Mouse (Mus musculus): Measurements from ENCODE around the gene Igf2bp1. TPM values are rescaled to one million over a fixed set of nuclear protein-coding genes. Genes with fewer than 3 reads are reported as not detected.

Gene Igf2bp1
- total and polyA plus RNA-seq, 2 experiments from 2014 or later, result 3.4 to 4.5 TPM

- WGBS, result 17% methylated on average over 12 of the region's 12 CpGs
- H3K36me3 ChIP-seq (replicated peaks; ENCODE audit: control insufficient read depth, insufficient read depth, low read length), result no peaks in the 10 kb centered on the region
- peak overlapping the region; percentile 78; the same call in 1 of the 2 replicates for H3K4me3 ChIP-seq (ENCODE audit: low read depth, low read length)
- H3K9ac ChIP-seq (replicated peaks; ENCODE audit: low read depth, low read length), result no peak overlapping the region
- no peak overlapping the region for H3K27ac ChIP-seq (ENCODE audit: low read depth)
- H3K4me1 ChIP-seq (ENCODE audit: control insufficient read depth, insufficient read depth), result peaks cover 24% of the 10 kb centered on the region
- DNase-seq (ENCODE audit: low spot score) (no peak), ATAC-seq (ENCODE audit: insufficient read depth, low read depth) (no peak)
- no peaks in the 10 kb centered on the region for H3K9me3 ChIP-seq (replicated peaks; ENCODE audit: control insufficient read depth, low read length)
- peak overlapping the region; percentile 94 for H3K4me2 ChIP-seq (ENCODE audit: low read depth, low read length)
- peaks cover 22% of the 10 kb centered on the region for H3K27me3 ChIP-seq (ENCODE audit: control insufficient read depth, insufficient read depth, low read length)
- TF ChIP-seq EP300 (IDR thresholded peaks at IDR 0.05; ENCODE audit: low read depth) (no peak), CTCF (IDR thresholded peaks at IDR 0.05; ENCODE audit: low read depth) (no peak)
Measured at GRCm38 (mm10) chr11:96003100-96003900, 2.4 kb downstream of the Igf2bp1 start.

- TF ChIP-seq CTCF (IDR thresholded peaks at IDR 0.05; ENCODE audit: low read depth), result no peak
- TF ChIP-seq EP300 (IDR thresholded peaks at IDR 0.05; ENCODE audit: low read depth), result no peak
- H3K4me2 ChIP-seq (ENCODE audit: low read depth, low read length), result no peak overlapping the region
- H3K9ac ChIP-seq (replicated peaks; ENCODE audit: low read depth, low read length), result no peak overlapping the region
- no peak for DNase-seq (ENCODE audit: low spot score)
- 95% methylated on average over 8 of the region's 8 CpGs for WGBS
- H3K9me3 ChIP-seq (replicated peaks; ENCODE audit: control insufficient read depth, low read length), result 0 out of 2 replicates have a peak, but pooled peaks cover 4% of the 10 kb centered on the region
- H3K27me3 ChIP-seq (ENCODE audit: control insufficient read depth, insufficient read depth, low read length), result no peaks in the 10 kb centered on the region
- ATAC-seq (ENCODE audit: insufficient read depth, low read depth), result no peak
- H3K27ac ChIP-seq (ENCODE audit: low read depth), result no peak overlapping the region
- H3K4me3 ChIP-seq (ENCODE audit: low read depth, low read length), result no peak overlapping the region
- no peaks in the 10 kb centered on the region for H3K36me3 ChIP-seq (replicated peaks; ENCODE audit: control insufficient read depth, insufficient read depth, low read length)
- peaks cover 16% of the 10 kb centered on the region; the same call in 1 of the 2 replicates for H3K4me1 ChIP-seq (ENCODE audit: control insufficient read depth, insufficient read depth)
Measured at GRCm38 (mm10) chr11:95994151-95994550, 11.6 kb downstream of the Igf2bp1 start.

GRCm38 (mm10) chr11:95990886-95991708, 14.6 kb downstream of the Igf2bp1 start:
- Histone ChIP-seq H3K9me3 (replicated peaks; ENCODE audit: control insufficient read depth, low read length) (0 out of 2 replicates have a peak, but pooled peaks cover 4% of the 10 kb centered on the region), H3K27ac (ENCODE audit: low read depth) (peak overlapping the region; percentile 85), H3K4me1 (ENCODE audit: control insufficient read depth, insufficient read depth) (peaks cover 25% of the 10 kb centered on the region; the same call in 1 of the 2 replicates), H3K36me3 (replicated peaks; ENCODE audit: control insufficient read depth, insufficient read depth, low read length) (no peaks in the 10 kb centered on the region), H3K4me2 (ENCODE audit: low read depth, low read length) (peak overlapping the region; percentile 94), H3K9ac (replicated peaks; ENCODE audit: low read depth, low read length) (peak overlapping the region; percentile 80), H3K27me3 (ENCODE audit: control insufficient read depth, insufficient read depth, low read length) (no peaks in the 10 kb centered on the region), H3K4me3 (ENCODE audit: low read depth, low read length) (peak overlapping the region; percentile 63)
- WGBS, result 12% methylated on average over 36 of the region's 49 CpGs
- TF ChIP-seq CTCF (IDR thresholded peaks at IDR 0.05; ENCODE audit: low read depth), result no peak
- TF ChIP-seq EP300 (IDR thresholded peaks at IDR 0.05; ENCODE audit: low read depth), result no peak
- no peak for DNase-seq (ENCODE audit: low spot score)
- peak; percentile 65 for ATAC-seq (ENCODE audit: insufficient read depth, low read depth)

GRCm38 (mm10) chr11:95990431-95990830, 15.3 kb downstream of the Igf2bp1 start:
- DNase-seq (ENCODE audit: low spot score) (no peak), ATAC-seq (ENCODE audit: insufficient read depth, low read depth) (no peak)
- WGBS, result 72% methylated on average over 4 of the region's 4 CpGs
- Histone ChIP-seq H3K4me2 (ENCODE audit: low read depth, low read length) (peak overlapping the region; percentile 94), H3K9me3 (replicated peaks; ENCODE audit: control insufficient read depth, low read length) (0 out of 2 replicates have a peak, but pooled peaks cover 4% of the 10 kb centered on the region), H3K27me3 (ENCODE audit: control insufficient read depth, insufficient read depth, low read length) (no peaks in the 10 kb centered on the region), H3K4me1 (ENCODE audit: control insufficient read depth, insufficient read depth) (peaks cover 25% of the 10 kb centered on the region; the same call in 1 of the 2 replicates), H3K9ac (replicated peaks; ENCODE audit: low read depth, low read length) (no peak overlapping the region), H3K27ac (ENCODE audit: low read depth) (peak overlapping the region; percentile 85; the same call in 1 of the 2 replicates), H3K36me3 (replicated peaks; ENCODE audit: control insufficient read depth, insufficient read depth, low read length) (no peaks in the 10 kb centered on the region), H3K4me3 (ENCODE audit: low read depth, low read length) (peak overlapping the region; percentile 63; the same call in 1 of the 2 replicates)
- no peak for TF ChIP-seq EP300 (IDR thresholded peaks at IDR 0.05; ENCODE audit: low read depth)
- TF ChIP-seq CTCF (IDR thresholded peaks at IDR 0.05; ENCODE audit: low read depth), result no peak

- Histone ChIP-seq H3K4me1 (ENCODE audit: control insufficient read depth, insufficient read depth) (peaks cover 25% of the 10 kb centered on the region; the same call in 1 of the 2 replicates), H3K27ac (ENCODE audit: low read depth) (no peak overlapping the region)
- TF ChIP-seq CTCF (IDR thresholded peaks at IDR 0.05; ENCODE audit: low read depth) (no peak), EP300 (IDR thresholded peaks at IDR 0.05; ENCODE audit: low read depth) (no peak)
Measured at GRCm38 (mm10) chr11:95989864-95990263, 15.9 kb downstream of the Igf2bp1 start.

More at GRCm38 (mm10) chr11:95989864-95990263, 15.9 kb downstream of the Igf2bp1 start:
- Histone ChIP-seq H3K36me3 (replicated peaks; ENCODE audit: control insufficient read depth, insufficient read depth, low read length) (no peaks in the 10 kb centered on the region), H3K9me3 (replicated peaks; ENCODE audit: control insufficient read depth, low read length) (0 out of 2 replicates have a peak, but pooled peaks cover 4% of the 10 kb centered on the region), H3K9ac (replicated peaks; ENCODE audit: low read depth, low read length) (no peak overlapping the region), H3K4me3 (ENCODE audit: low read depth, low read length) (no peak overlapping the region), H3K4me2 (ENCODE audit: low read depth, low read length) (no peak overlapping the region), H3K27me3 (ENCODE audit: control insufficient read depth, insufficient read depth, low read length) (no peaks in the 10 kb centered on the region)
- 81% methylated on average over 8 of the region's 8 CpGs for WGBS
- ATAC-seq (ENCODE audit: insufficient read depth, low read depth), result no peak
- DNase-seq (ENCODE audit: low spot score), result no peak

Data from heart, postnatal 0 days (tissue).